Mouse (Mus musculus) gastrocnemius, adult 18-20 months (tissue): ENCODE data around the gene Plekhm2. TPM values are rescaled to one million over a fixed set of nuclear protein-coding genes. Genes with fewer than 3 reads are reported as not detected.

Experiments
- DNase-seq: peaks from one replicate; pipeline ENCODE4 v3.0.0; 2021; ENCODE audit warnings: low spot score
- total RNA-seq, 2 experiments: library from RNA; stranded (reverse); gene quantifications; 2 replicates each; pipeline ENCODE4 v1.2.3; 2021

Plekhm2 gene
- total RNA-seq, 2 experiments from 2014 or later: 28.9 to 34.5 TPM

GRCm38 (mm10) chr4:141605861-141606260 is 58.8 kb downstream of the Plekhm2 start, which contains the start of gene Fblim1:
TSS of gene Fblim1 (minus strand) at chr4:141606096.
- no peak for DNase-seq

- no peak for DNase-seq
Measured at GRCm38 (mm10) chr4:141605421-141605820, 59.3 kb downstream of the Plekhm2 start.

- DNase-seq: no peak
Measured at GRCm38 (mm10) chr4:141604493-141604892, 60.2 kb downstream of the Plekhm2 start.

GRCm38 (mm10) chr4:141603921-141604320 is 60.8 kb downstream of the Plekhm2 start:
- no peak for DNase-seq

- DNase-seq: no peak
Measured at GRCm38 (mm10) chr4:141602523-141603223, 62.0 kb downstream of the Plekhm2 start.

GRCm38 (mm10) chr4:141601148-141601862 is 63.4 kb downstream of the Plekhm2 start:
- no peak for DNase-seq

GRCm38 (mm10) chr4:141600364-141600763 is 64.3 kb downstream of the Plekhm2 start:
- DNase-seq: no peak

- no peak for DNase-seq
Measured at GRCm38 (mm10) chr4:141599251-141600141, 65.2 kb downstream of the Plekhm2 start.

GRCm38 (mm10) chr4:141598894-141599250 is 65.8 kb downstream of the Plekhm2 start:
- DNase-seq: no peak

GRCm38 (mm10) chr4:141598199-141598893 is 66.4 kb downstream of the Plekhm2 start:
- no peak for DNase-seq

GRCm38 (mm10) chr4:141596700-141597328 is 67.9 kb downstream of the Plekhm2 start:
- no peak for DNase-seq

- no peak for DNase-seq
Measured at GRCm38 (mm10) chr4:141595605-141596268, 69.0 kb downstream of the Plekhm2 start.

GRCm38 (mm10) chr4:141595138-141595537 is 69.6 kb downstream of the Plekhm2 start:
- DNase-seq: no peak

- no peak for DNase-seq
Measured at GRCm38 (mm10) chr4:141591547-141591946, 73.2 kb downstream of the Plekhm2 start.

GRCm38 (mm10) chr4:141583919-141584318 is 80.8 kb downstream of the Plekhm2 start:
- DNase-seq: no peak

GRCm38 (mm10) chr4:141581051-141581450 is 83.6 kb downstream of the Plekhm2 start:
- DNase-seq: no peak

GRCm38 (mm10) chr4:141578833-141579232 is 85.9 kb downstream of the Plekhm2 start:
- DNase-seq: no peak

GRCm38 (mm10) chr4:141576877-141577276 is 87.8 kb downstream of the Plekhm2 start:
- no peak for DNase-seq

- DNase-seq: no peak
Measured at GRCm38 (mm10) chr4:141576404-141576803, 88.3 kb downstream of the Plekhm2 start.
